Mouse (Mus musculus) midbrain, embryonic 14.5 days (tissue): Measurements from ENCODE around the gene Nectin2. TPM values are rescaled to one million over a fixed set of nuclear protein-coding genes. Genes with fewer than 3 reads are reported as not detected.

ENCODE experiments used
- ATAC-seq: fragments of 200-750 bp; cut with Nextera tagmentation; 2 replicates; pipeline ENCODE4 v1.8.0; 2017; ENCODE audit warnings: moderate number of reproducible peaks, moderate library complexity; ENCODE audit not compliant: low FRiP score, low TSS enrichment
- DNase-seq: peaks from one replicate; pipeline ENCODE4 v3.0.0-alpha.2; 2015
- H3K27ac ChIP-seq: fragments of 300-500 bp; sonication (generic); replicated peaks from 2 replicates; pipeline ENCODE4 v1.5.1; 2014; ENCODE audit warnings: mild to moderate bottlenecking, low read depth, low read length, moderate library complexity
- H3K27me3 ChIP-seq: fragments of 300-500 bp; sonication (generic); 2 replicates; pipeline ENCODE4 v1.6.1; 2014; ENCODE audit warnings: low read length, control low read depth, mixed read lengths; ENCODE audit not compliant: control insufficient read depth, insufficient read depth
- H3K36me3 ChIP-seq: fragments of 300-500 bp; sonication (generic); 2 replicates; pipeline ENCODE4 v1.6.1; 2014; ENCODE audit warnings: low read length, control low read depth; ENCODE audit not compliant: control insufficient read depth, insufficient read depth
- H3K4me1 ChIP-seq: fragments of 300-500 bp; sonication (generic); 2 replicates; pipeline ENCODE4 v1.6.1; 2014; ENCODE audit warnings: mild to moderate bottlenecking, antibody characterized with exemption, low read length, control low read depth; ENCODE audit not compliant: control insufficient read depth, insufficient read depth
- H3K4me2 ChIP-seq: fragments of 300-500 bp; sonication (generic); 2 replicates; pipeline ENCODE4 v1.6.1; 2014; ENCODE audit warnings: mild to moderate bottlenecking, low read length, moderate library complexity
- H3K4me3 ChIP-seq: fragments of 300-500 bp; sonication (generic); replicated peaks from 2 replicates; pipeline ENCODE4 v1.5.1; 2014; ENCODE audit warnings: low read depth, low read length
- H3K9ac ChIP-seq: fragments of 300-500 bp; sonication (generic); replicated peaks from 2 replicates; pipeline ENCODE4 v1.6.1; 2014; ENCODE audit warnings: mild to moderate bottlenecking, low read length, moderate library complexity
- H3K9me3 ChIP-seq: fragments of 300-500 bp; sonication (generic); 2 replicates; pipeline ENCODE4 v1.6.1; 2016; ENCODE audit warnings: low read length, control low read depth, mixed read lengths; ENCODE audit not compliant: control insufficient read depth
- WGBS: fragments of 180-500 bp; shearing (Covaris S2); extraction: QIAGEN DNeasy Blood & Tissue Kit; methylation state at CpG from one replicate; pipeline ENCODE4 v1.1.7; 2014; 5-methylcytosine and 5-hydroxymethylcytosine counted together
- polyA plus RNA-seq: library from polyadenylated mRNA; unstranded; fragments of >200 nt; fragmentation: Nextera tagmentation; extraction: Ambion mirVana; gene quantifications from 2 replicates; pipeline ENCODE4 v1.2.1, GENCODE M21; 2014

Nectin2 gene
- polyA plus RNA-seq, 1 experiment from 2014 or later = 41.1 TPM

DNA sequence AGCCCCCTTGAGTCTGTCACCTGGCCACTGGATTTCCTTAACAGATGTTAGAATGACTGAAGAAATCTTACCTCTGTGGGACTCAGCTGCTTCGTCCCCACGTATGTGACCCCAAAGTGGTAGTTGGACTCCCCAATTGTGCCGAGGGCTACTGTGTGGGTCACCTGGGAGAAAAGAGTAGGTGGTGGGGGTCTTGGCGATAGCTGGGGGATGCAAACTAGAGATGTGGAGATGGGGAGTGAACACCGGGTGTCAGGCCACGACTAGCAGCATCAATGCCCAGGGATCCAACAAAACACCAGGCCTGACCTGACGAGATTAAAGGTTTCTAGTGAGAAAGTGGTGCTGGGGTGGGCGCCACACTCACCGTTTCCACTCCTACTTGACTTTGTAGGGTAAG is 36.7 kb downstream of the Nectin2 start:
- DNase-seq = no peak
- H3K27ac ChIP-seq = no peak overlapping the region
- whole genome bisulfite sequencing = 87% methylated on average over 9 of the region's 9 CpGs
- no peak overlapping the region for H3K4me3 ChIP-seq
- H3K9me3 ChIP-seq = no peaks in the 10 kb centered on the region
- no peak overlapping the region for H3K9ac ChIP-seq
- H3K36me3 ChIP-seq = peaks cover 42% of the 10 kb centered on the region
- peaks cover 15% of the 10 kb centered on the region for H3K4me1 ChIP-seq
- H3K4me2 ChIP-seq = no peak overlapping the region
- H3K27me3 ChIP-seq = no peaks in the 10 kb centered on the region
- ATAC-seq = no peak

DNA sequence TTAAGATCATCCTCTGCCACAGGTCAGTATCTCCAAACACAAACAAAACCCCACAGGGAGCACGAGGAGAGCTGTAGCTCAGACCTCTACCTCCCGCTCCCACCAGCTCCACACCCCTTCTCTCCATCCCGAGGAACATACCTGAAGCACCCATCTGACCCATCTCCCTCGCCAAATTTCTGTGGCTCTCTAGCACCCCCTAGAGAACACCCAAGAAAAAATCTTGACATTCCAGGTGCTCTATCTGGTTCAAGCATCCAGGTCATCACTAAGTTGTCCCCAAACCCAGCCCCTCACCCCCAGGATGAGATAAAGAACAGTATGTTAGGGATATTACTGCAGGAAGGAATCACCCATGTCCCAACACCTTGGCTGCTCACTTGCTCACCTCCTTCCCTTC is 37.1 kb downstream of the Nectin2 start:
- no peak overlapping the region for H3K27ac ChIP-seq
- peaks cover 43% of the 10 kb centered on the region for H3K36me3 ChIP-seq
- H3K4me3 ChIP-seq = no peak overlapping the region
- DNase-seq = peak; percentile 24
- 55% methylated on average over 4 of the region's 4 CpGs for WGBS
- ATAC-seq = no peak
- no peaks in the 10 kb centered on the region for H3K9me3 ChIP-seq
- no peaks in the 10 kb centered on the region for H3K27me3 ChIP-seq
- peaks cover 15% of the 10 kb centered on the region for H3K4me1 ChIP-seq
- no peak overlapping the region for H3K9ac ChIP-seq
- no peak overlapping the region for H3K4me2 ChIP-seq

- Histone ChIP-seq H3K27me3 (no peaks in the 10 kb centered on the region), H3K4me3 (no peak overlapping the region), H3K9me3 (no peaks in the 10 kb centered on the region), H3K4me1 (peaks cover 15% of the 10 kb centered on the region), H3K27ac (no peak overlapping the region), H3K9ac (no peak overlapping the region), H3K4me2 (no peak overlapping the region), H3K36me3 (peaks cover 49% of the 10 kb centered on the region)
- 75% methylated on average over 4 of the region's 4 CpGs for WGBS
- peak; percentile 33 for DNase-seq
- ATAC-seq = no peak
These were observed 37.9 kb downstream of the Nectin2 start for GRCm38 (mm10) chr7:19712414-19712813.

DNA sequence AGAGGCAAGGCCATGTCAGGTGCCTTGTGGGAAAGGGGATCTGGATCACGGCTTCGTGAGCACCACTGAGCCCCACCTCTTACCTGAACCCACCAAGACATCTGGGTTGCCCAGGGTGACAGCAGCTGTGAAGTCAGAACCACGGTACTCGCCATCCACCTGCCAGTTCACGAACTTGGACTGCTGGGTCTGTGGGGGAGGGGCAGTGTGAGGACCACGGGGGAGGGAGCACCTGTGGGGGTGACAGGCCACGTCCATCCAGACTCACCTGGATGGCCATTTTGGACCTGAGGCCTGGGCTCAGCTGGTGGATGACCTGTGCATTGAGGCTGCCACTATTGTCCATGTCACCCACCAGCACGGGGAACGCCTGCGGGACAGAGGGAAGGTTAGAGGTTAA is 39.6 kb downstream of the Nectin2 start:
- Histone ChIP-seq H3K27ac (no peak overlapping the region), H3K27me3 (no peaks in the 10 kb centered on the region), H3K4me2 (no peak overlapping the region), H3K4me1 (peaks cover 9% of the 10 kb centered on the region), H3K4me3 (no peak overlapping the region), H3K9me3 (no peaks in the 10 kb centered on the region), H3K9ac (no peak overlapping the region), H3K36me3 (peaks cover 56% of the 10 kb centered on the region)
- no peak for ATAC-seq
- 92% methylated on average over 10 of the region's 10 CpGs for WGBS
- no peak for DNase-seq

GRCm38 (mm10) chr7:19705271-19705670 is 45.0 kb downstream of the Nectin2 start:
- Histone ChIP-seq H3K4me3 (no peak overlapping the region), H3K4me2 (no peak overlapping the region), H3K4me1 (no peaks in the 10 kb centered on the region), H3K9me3 (no peaks in the 10 kb centered on the region), H3K27ac (no peak overlapping the region), H3K9ac (no peak overlapping the region), H3K27me3 (no peaks in the 10 kb centered on the region), H3K36me3 (peaks cover 51% of the 10 kb centered on the region)
- ATAC-seq (no peak), DNase-seq (no peak)
- 97% methylated on average over 7 of the region's 7 CpGs for WGBS

GRCm38 (mm10) chr7:19704475-19704874 is 45.8 kb downstream of the Nectin2 start:
- H3K9ac ChIP-seq = no peak overlapping the region
- no peaks in the 10 kb centered on the region for H3K27me3 ChIP-seq
- H3K27ac ChIP-seq = no peak overlapping the region
- 94% methylated on average over 4 of the region's 4 CpGs for WGBS
- no peaks in the 10 kb centered on the region for H3K9me3 ChIP-seq
- H3K36me3 ChIP-seq = peaks cover 45% of the 10 kb centered on the region
- H3K4me1 ChIP-seq = peaks cover 1% of the 10 kb centered on the region; the same call in 1 of the 2 replicates
- DNase-seq (no peak), ATAC-seq (no peak)
- no peak overlapping the region for H3K4me2 ChIP-seq
- no peak overlapping the region for H3K4me3 ChIP-seq

DNA sequence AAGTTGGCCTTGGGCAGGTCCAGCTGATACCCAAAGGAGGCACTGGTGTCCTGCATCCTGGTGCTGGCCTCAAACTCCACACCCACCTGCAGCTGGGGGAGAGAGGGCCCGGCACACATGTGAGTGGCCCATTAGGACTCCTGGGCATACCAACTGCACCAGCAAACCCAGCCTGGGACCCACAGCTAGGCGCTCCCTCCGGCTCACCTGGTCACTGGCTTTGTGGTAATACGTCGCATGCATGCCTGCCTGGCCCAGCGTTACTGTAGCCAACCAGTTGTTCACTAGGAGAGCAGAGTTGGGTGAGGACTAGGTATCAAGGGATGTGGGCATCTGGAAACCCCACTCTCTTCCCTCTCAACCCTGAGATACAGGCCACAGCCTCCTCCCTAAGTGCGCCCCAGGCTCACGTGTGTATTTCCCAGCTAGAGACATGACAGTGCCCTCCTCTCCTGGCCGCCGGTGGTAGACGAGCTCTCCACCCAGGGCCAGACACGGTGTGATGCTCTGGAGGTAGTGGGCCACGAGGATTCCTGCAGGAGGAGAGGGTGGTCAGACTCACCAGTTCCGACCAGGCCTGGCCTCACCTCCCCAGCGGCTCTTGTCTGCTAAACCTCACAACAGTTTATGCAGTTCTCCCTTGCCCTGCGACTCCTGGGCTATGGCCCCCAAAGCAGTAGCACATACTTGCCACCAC is 47.3 kb downstream of the Nectin2 start:
- H3K27me3 ChIP-seq = no peaks in the 10 kb centered on the region
- no peak overlapping the region for H3K9ac ChIP-seq
- H3K4me1 ChIP-seq = peaks cover 16% of the 10 kb centered on the region
- H3K36me3 ChIP-seq = peaks cover 33% of the 10 kb centered on the region
- H3K4me2 ChIP-seq = no peak overlapping the region
- no peak for ATAC-seq
- DNase-seq = no peak
- 92% methylated on average over 16 of the region's 16 CpGs for WGBS
- no peaks in the 10 kb centered on the region for H3K9me3 ChIP-seq
- no peak overlapping the region for H3K27ac ChIP-seq
- H3K4me3 ChIP-seq = no peak overlapping the region

DNA sequence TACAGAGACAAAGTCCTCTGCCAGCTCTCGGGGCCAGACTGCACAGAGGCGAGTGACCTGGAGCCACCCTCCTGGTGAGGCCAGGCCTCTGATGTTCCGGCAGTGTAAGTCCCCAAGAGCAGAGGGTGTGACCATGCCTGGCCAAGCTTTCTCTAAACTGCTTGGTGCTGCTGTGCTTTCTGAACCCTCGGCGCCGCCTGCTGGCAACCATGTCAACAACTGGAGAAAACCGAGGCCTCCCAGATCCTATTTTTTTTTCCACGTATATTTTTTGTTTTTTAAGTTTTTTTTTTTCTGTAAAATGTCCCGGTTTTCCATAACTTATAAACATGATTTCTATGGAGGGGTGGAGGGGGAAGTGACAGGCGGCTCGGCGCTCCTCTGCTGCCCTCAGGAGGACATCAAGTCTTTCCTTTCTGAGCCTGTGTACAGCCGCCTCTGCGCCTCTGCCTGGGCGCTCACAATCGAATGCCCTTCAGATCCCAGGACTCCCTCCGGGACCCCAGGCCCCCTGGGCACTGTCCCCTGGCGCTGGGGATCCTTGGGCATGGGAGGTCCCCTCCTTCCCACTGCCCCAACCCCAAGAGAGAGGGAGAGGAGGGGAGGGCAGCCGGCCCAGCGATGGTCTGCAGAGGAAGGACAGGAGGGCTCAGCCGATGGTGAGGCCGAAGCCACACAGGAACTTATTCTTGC is 49.1 kb downstream of the Nectin2 start:
- Histone ChIP-seq H3K4me2 (no peak overlapping the region), H3K27me3 (no peaks in the 10 kb centered on the region), H3K9me3 (no peaks in the 10 kb centered on the region), H3K36me3 (peaks cover 24% of the 10 kb centered on the region), H3K27ac (no peak overlapping the region), H3K4me1 (peaks cover 16% of the 10 kb centered on the region), H3K9ac (no peak overlapping the region), H3K4me3 (no peak overlapping the region)
- peak; percentile 48; the same call in 1 of the 2 replicates for ATAC-seq
- peak; percentile 81 for DNase-seq
- WGBS = 28% methylated on average over 22 of the region's 22 CpGs
